Mouse (Mus musculus): ENCODE results near the gene Cd300ld4.
"Not testable (repeated sequence)": the region's sequence is repeated elsewhere in the genome, so short reads cannot be mapped to it uniquely, and the experiment has no call there.

Gene Cd300ld4

DNA sequence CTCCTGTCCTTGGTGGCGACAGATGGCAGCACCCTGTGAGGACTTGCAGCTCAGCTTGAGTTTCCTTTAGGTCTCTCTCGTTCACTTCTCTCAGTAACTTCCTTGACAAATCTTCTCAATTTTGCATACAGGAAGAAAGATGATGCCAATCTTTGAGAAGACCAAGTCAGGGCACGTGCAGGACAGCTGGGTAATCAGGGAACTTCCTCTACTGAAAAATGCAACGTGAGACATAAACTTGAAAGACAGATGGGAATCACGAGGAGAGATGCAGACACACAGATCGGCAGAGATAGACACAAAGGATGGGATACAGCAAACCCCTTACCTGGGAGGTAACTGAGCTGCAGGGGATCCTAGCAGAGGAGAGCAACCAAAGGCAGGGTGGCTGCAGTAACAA is at the start of gene Cd300ld4:
TSS of gene Cd300ld4 (minus strand) at position 101 of the 400 bp plus-strand sequence.
- in situ Hi-C loops (cut with MboI, MseI), result not testable (repeated sequence)

DNA sequence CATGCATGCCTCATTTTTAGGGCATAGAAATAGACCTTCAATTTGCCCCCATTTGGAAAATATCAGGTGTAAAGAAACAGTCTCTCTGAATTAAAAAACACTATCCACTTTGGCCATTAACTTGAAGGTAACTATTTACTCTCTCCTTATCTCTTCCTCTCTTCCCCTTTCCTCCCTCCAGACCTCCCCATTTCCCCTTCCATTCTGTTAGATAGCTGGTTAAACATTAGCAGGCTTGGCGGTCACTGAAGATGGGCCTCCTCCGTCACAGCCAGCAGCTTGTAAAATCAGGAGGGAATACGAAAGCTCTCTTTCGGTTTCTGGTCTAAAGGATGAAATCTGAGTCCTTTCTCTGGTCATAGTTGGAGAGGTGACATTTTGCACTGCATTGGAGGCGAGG is 49.0 kb upstream of the Cd300ld4 start:
- in situ Hi-C loops (cut with MboI, MseI), result no loop called here

GRCm38 (mm10) chr11:115075407-115075806 is 48.6 kb upstream of the Cd300ld4 start:
- in situ Hi-C loops (cut with MboI, MseI), result no loop called here

GRCm38 (mm10) chr11:115073002-115073401 is 46.2 kb upstream of the Cd300ld4 start:
- in situ Hi-C loops (cut with MboI, MseI), result no loop called here

DNA sequence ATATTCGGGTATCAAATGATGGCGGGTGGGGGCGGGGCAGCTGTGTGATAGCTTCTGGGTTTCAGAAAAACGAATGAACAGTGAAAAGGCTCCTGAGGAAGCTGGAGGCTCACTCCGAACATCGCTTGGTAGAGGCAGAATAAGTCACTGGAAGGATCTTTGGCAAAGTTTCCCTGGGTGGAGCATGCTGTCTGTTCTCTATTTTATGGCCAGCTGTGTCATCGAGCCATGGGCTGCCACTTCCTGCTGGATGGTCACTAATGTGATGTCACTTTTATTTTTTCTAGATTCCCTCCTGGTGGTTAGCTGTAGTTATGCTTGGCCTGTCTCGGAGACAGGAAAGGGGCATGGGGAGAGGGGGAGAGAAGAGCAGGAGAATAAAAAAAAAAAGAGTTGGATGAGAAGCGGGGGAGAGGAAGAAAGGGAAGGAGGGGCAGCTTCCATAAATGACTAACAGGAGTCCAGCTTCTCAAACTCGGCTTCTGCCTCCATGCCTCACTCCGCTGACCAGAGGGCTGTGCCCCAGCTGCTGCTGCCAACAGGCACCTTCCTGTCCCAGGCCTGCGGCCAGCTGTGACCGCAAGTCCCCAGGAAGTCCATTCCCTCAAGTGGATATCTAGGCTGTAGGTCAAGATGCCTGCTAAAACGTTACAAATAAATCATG is 45.0 kb upstream of the Cd300ld4 start:
- in situ Hi-C loops (cut with MboI, MseI), result no loop called here

DNA sequence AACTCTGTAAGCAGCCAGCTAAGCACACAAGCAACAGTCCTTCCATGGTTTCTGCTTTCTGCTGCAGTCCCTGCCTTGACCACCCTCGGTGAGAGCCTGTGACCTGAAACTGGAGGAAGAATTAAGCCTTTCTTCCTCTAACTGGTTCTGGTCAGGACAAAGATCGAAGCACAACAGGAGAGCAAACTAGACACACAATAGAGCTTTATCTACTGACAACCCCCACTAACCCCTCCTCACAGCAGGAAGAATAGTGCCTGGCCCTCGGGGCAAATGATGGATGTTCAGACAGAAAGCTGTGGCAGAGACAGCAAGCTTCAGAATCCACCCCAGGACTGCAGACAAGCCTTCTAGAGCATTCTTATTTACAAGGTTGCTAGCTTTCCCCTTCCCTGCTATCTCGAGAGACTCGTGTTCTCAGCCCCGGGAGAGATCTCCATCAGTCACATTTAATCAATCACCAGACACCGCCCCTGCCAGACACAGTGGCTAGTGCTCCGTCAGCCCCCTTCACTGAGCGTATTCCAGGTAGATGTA is 44.3 kb upstream of the Cd300ld4 start:
- in situ Hi-C loops (cut with MboI, MseI), result no loop called here

GRCm38 (mm10) chr11:115066768-115067167 is 40.0 kb upstream of the Cd300ld4 start:
- in situ Hi-C loops (cut with MboI, MseI), result no loop called here

DNA sequence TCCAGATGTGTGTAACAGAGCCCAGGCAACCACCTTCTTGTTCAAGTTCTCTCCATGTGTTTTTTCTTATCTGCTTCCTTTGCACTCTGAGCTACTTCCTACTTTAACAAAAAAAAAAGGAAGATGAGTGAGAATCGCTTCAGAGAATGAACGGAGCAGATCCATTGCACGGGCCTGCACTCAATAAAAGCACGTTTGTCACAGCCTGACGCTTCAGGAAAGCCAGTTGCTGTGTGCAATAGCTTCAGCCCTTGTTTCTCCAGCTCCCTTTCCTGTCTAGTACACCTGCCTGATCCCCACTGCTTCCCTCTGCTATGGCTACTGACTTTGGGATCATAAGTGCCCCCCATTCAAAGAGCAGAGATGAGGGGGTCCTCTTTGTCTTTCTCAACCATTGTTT is 35.3 kb upstream of the Cd300ld4 start, which contains the start of gene Cd300e:
TSS of gene Cd300e (minus strand) at position 101 of the 400 bp plus-strand sequence.
- in situ Hi-C loops (cut with MboI, MseI), result no loop called here

- in situ Hi-C loops (cut with MboI, MseI), result loop anchor here (5.0 kb wide), 1 partner anchor 37 kb away; no protein-coding TSS in a partner anchor
Observed at GRCm38 (mm10) chr11:115059797-115060196, 33.0 kb upstream of the Cd300ld4 start.

DNA sequence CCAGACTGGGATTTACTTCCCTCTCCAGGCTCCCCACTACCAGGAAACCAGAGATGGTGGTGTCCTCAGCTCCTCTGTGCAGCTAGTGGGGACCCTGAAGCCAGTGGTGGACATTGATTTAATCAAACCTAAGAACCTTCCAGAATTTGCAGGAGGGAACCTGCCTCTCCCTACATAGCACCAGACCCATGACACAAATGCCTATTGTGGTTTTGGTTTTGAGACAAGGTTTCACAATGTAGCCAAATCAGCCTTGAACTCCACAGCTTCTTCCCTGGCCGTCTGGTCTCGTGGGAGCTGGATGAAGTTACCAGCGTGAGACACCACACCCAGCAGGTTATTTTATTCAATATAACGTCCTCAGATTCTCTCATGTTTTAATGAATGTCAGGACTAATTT is 31.9 kb upstream of the Cd300ld4 start:
- in situ Hi-C loops (cut with MboI, MseI), result loop anchor here (5.0 kb wide), 1 partner anchor 36 kb away; no protein-coding TSS in a partner anchor

DNA sequence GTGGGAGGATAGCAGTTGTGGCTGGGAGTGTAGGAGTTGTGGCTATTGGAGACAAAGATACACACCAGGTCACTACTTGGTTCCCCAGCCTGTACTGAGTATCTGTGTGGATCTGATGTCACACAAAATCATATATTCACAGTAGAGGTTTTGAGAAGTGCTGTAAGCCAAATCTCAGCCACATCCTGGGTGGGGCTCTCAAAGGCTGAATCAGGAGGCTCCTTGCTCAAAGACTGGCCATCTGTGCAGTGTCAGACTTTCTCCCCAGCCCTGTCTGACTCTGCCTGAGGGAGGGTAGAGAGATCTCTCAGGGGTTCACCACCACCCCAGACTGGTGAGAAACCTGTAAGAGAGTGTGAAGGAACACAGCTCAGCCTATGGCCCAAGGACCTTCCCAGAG is 27.7 kb upstream of the Cd300ld4 start:
- in situ Hi-C loops (cut with MboI, MseI), result no loop called here

GRCm38 (mm10) chr11:115052991-115053390 is 26.2 kb upstream of the Cd300ld4 start:
- in situ Hi-C loops (cut with MboI, MseI), result no loop called here

- in situ Hi-C loops (cut with MboI, MseI), result no loop called here
Observed at GRCm38 (mm10) chr11:115052206-115052605, 25.4 kb upstream of the Cd300ld4 start.

GRCm38 (mm10) chr11:115049282-115049895 is 22.6 kb upstream of the Cd300ld4 start:
- in situ Hi-C loops (cut with MboI, MseI), result no loop called here

- in situ Hi-C loops (cut with MboI, MseI), result no loop called here
Observed at GRCm38 (mm10) chr11:115048259-115048658, 21.4 kb upstream of the Cd300ld4 start, which contains the start of gene Cd300ld3. Gene Cd300ld3, minus strand, starts transcription at chr11:115048409.

GRCm38 (mm10) chr11:115037669-115038068 is 10.9 kb upstream of the Cd300ld4 start, which contains the start of gene Cd300ld5:
Gene Cd300ld5, minus strand, starts transcription at chr11:115037769.
- in situ Hi-C loops (cut with MboI, MseI), result loop anchor here (5.0 kb wide), 1 partner anchor 35 kb away; the partner anchor contains the start of gene Cd300c2

- in situ Hi-C loops (cut with MboI, MseI), result not testable (repeated sequence)
Observed at GRCm38 (mm10) chr11:115016093-115016492, 10.7 kb downstream of the Cd300ld4 start, which contains the start of gene Cd300ld2. Gene Cd300ld2, minus strand, starts transcription at chr11:115016193.

DNA sequence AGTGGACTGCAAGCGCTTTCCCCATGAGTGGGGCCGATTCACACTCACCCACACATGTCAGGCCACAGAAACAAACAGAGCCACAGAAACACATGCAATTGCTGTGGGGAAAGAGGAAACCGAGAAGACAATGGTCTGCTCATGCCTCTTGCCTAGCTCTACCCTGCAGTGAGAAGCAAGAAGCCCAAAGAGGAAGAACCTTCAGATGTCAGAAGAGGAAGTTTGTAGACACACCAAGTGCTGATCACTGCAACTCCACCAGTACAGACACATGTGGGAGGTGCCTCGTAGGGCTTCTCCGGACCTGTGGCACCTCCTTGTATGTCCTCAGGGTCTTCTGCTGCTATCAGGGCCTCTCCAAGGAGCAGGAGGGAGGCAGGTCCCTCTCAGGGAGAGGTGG is 22.7 kb downstream of the Cd300ld4 start:
- in situ Hi-C loops (cut with MboI, MseI), result loop anchor here (5.0 kb wide), 1 partner anchor 33 kb away; the partner anchor contains the start of gene Cd300ld5

GRCm38 (mm10) chr11:115001474-115002040 is 25.3 kb downstream of the Cd300ld4 start, which contains the start of gene Cd300c2:
Gene Cd300c2, minus strand, starts transcription at chr11:115001880.
- in situ Hi-C loops (cut with MboI, MseI), result loop anchor here (5.0 kb wide), 1 partner anchor 36 kb away; the partner anchor contains the start of gene Cd300ld5

- in situ Hi-C loops (cut with MboI, MseI), result no loop called here
Observed at GRCm38 (mm10) chr11:114989793-114990192, 37.0 kb downstream of the Cd300ld4 start, which contains the start of gene Cd300ld. Gene Cd300ld, minus strand, starts transcription at chr11:114989922.

DNA sequence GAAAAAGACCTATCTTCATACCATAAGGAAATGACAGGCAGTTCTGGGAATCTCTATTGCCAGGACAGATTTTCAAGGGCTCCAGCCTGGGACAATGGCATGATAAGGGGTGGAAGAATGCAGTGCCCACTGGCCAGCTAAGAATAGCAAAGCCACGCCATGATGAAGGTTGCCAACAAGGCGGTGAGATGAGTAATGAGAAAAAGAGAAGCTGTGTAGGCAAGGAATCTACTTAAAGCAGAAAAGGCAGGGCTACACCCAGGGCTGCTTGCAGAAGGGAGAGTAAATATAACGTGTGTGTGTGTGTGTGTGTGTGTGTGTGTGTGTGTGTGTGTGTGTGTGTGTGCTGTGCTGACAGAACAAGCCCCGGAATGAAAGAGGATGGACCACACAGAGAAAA is 44.9 kb downstream of the Cd300ld4 start:
- in situ Hi-C loops (cut with MboI, MseI), result no loop called here

- in situ Hi-C loops (cut with MboI, MseI), result no loop called here
Observed at GRCm38 (mm10) chr11:114972726-114973125, 54.1 kb downstream of the Cd300ld4 start.

Measured in T-helper 2 cell (primary cell).